Mouse (Mus musculus): Measurements from ENCODE around the gene Fyn.

GRCm38 (mm10) chr10:39488956-39489355 is 120.3 kb downstream of the Fyn start:
- no peak for TF ChIP-seq POLR2A (IDR thresholded peaks at IDR 0.05; ENCODE audit: extremely low read depth, insufficient read depth, low read length)
- no peak for TF ChIP-seq CTCF (IDR thresholded peaks at IDR 0.05; ENCODE audit: extremely low read depth, insufficient read depth, low read length)

Data from cortical plate, adult 2 months (tissue).